Mouse (Mus musculus) limb, embryonic 14.5 days (tissue): ENCODE measurements around the gene Gm49405. TPM values are rescaled to one million over a fixed set of nuclear protein-coding genes. Genes with fewer than 3 reads are reported as not detected.

Experiments used
- ATAC-seq: fragments of 200-750 bp; cut with Nextera tagmentation; 2 replicates; pipeline ENCODE4 v1.8.0; 2017; ENCODE audit warnings: low read depth, moderate number of reproducible peaks, moderate TSS enrichment; ENCODE audit not compliant: low FRiP score
- DNase-seq: peaks from one replicate; pipeline ENCODE4 v3.0.0-alpha.2; 2015; ENCODE audit warnings: low spot score
- H3K27ac ChIP-seq: fragments of 300-500 bp; sonication (generic); replicated peaks from 2 replicates; pipeline ENCODE4 v1.5.1; 2014; ENCODE audit warnings: low read depth, mild to moderate bottlenecking, low read length, moderate library complexity, mixed read lengths
- H3K27me3 ChIP-seq: fragments of 300-500 bp; sonication (generic); 2 replicates; pipeline ENCODE4 v1.6.1; 2014; ENCODE audit warnings: low read length, mixed read lengths; ENCODE audit not compliant: control insufficient read depth, insufficient read depth
- H3K36me3 ChIP-seq: fragments of 300-500 bp; sonication (generic); 2 replicates; pipeline ENCODE4 v1.6.1; 2014; ENCODE audit warnings: mild to moderate bottlenecking, low read length, moderate library complexity, mixed read lengths; ENCODE audit not compliant: control insufficient read depth, insufficient read depth
- H3K4me1 ChIP-seq: fragments of 300-500 bp; sonication (generic); 2 replicates; pipeline ENCODE4 v1.6.1; 2014; ENCODE audit warnings: antibody characterized with exemption, low read length, mixed read lengths; ENCODE audit not compliant: control insufficient read depth, insufficient read depth
- H3K4me2 ChIP-seq: fragments of 300-500 bp; sonication (generic); replicated peaks from 2 replicates; pipeline ENCODE4 v1.6.1; 2014; ENCODE audit warnings: low read depth, mild to moderate bottlenecking, low read length, moderate library complexity; ENCODE audit not compliant: severe bottlenecking
- H3K4me3 ChIP-seq: fragments of 300-500 bp; sonication (generic); replicated peaks from 2 replicates; pipeline ENCODE4 v1.5.1; 2014; ENCODE audit warnings: low read length
- H3K9ac ChIP-seq: fragments of 300-500 bp; sonication (generic); 2 replicates; pipeline ENCODE4 v1.6.1; 2014; ENCODE audit warnings: mild to moderate bottlenecking, low read depth, low read length, moderate library complexity; ENCODE audit not compliant: severe bottlenecking
- H3K9me3 ChIP-seq: fragments of 300-500 bp; sonication (generic); 2 replicates; pipeline ENCODE4 v1.6.1; 2016; ENCODE audit warnings: low read length; ENCODE audit not compliant: control insufficient read depth
- POLR2A ChIP-seq: fragments of 200-500 bp; IDR thresholded peaks from 2 replicates; pipeline ENCODE4 v1.8.0; 2012; ENCODE audit warnings: inconsistent platforms, mild to moderate bottlenecking, moderate library complexity, borderline replicate concordance; ENCODE audit not compliant: insufficient read depth, insufficient read length; ENCODE audit errors: extremely low read depth
- WGBS: fragments of 180-500 bp; shearing (Covaris S2); extraction: QIAGEN DNeasy Blood & Tissue Kit; methylation state at CpG from one replicate; pipeline ENCODE4 v1.1.7; 2014; 5-methylcytosine and 5-hydroxymethylcytosine counted together
- polyA plus RNA-seq, 2 experiments: library from polyadenylated mRNA; depleted of rRNA in 1 of 2; stranded (reverse) in 1 of 2; unstranded in 1 of 2; fragments of >200 nt; fragmentation: Nextera tagmentation in 1 of 2; extraction: Ambion mirVana in 1 of 2; gene quantifications; 2 replicates each; pipeline versions ENCODE4 v1.2.1 to v1.2.3; 2012 to 2014

The Gm49405 gene
- polyA plus RNA-seq, 2 experiments: 2.3 to 7.0 TPM

GRCm38 (mm10) chr19:3995505-3995904 is 4.9 kb upstream of the Gm49405 start:
- peaks cover 4% of the 10 kb centered on the region; the same call in 1 of the 2 replicates for H3K4me1 ChIP-seq
- H3K27me3 ChIP-seq: no peaks in the 10 kb centered on the region
- no peaks in the 10 kb centered on the region for H3K36me3 ChIP-seq
- TF ChIP-seq POLR2A: no peak
- H3K4me3 ChIP-seq: no peak overlapping the region
- DNase-seq (no peak), ATAC-seq (no peak)
- no peak overlapping the region for H3K9ac ChIP-seq
- H3K9me3 ChIP-seq: no peaks in the 10 kb centered on the region
- no peak overlapping the region for H3K27ac ChIP-seq
- H3K4me2 ChIP-seq: no peak overlapping the region
- WGBS: 91% methylated on average over 3 of the region's 3 CpGs

- TF ChIP-seq POLR2A: no peak
- H3K27ac ChIP-seq: no peak overlapping the region
- DNase-seq (no peak), ATAC-seq (no peak)
- no peak overlapping the region for H3K4me2 ChIP-seq
- peaks cover 7% of the 10 kb centered on the region for H3K4me1 ChIP-seq
- no peak overlapping the region for H3K4me3 ChIP-seq
- WGBS: 63% methylated on average over 7 of the region's 7 CpGs
- H3K9ac ChIP-seq: no peak overlapping the region
- H3K36me3 ChIP-seq: no peaks in the 10 kb centered on the region
- no peaks in the 10 kb centered on the region for H3K9me3 ChIP-seq
- no peaks in the 10 kb centered on the region for H3K27me3 ChIP-seq
These were observed 4.3 kb upstream of the Gm49405 start for GRCm38 (mm10) chr19:3996106-3996505.

- Histone ChIP-seq H3K27ac (no peak overlapping the region), H3K4me3 (no peak overlapping the region), H3K36me3 (no peaks in the 10 kb centered on the region), H3K27me3 (no peaks in the 10 kb centered on the region), H3K9me3 (no peaks in the 10 kb centered on the region), H3K4me1 (peaks cover 12% of the 10 kb centered on the region), H3K9ac (no peak overlapping the region), H3K4me2 (no peak overlapping the region)
- no peak for TF ChIP-seq POLR2A
- no peak for DNase-seq
- ATAC-seq: no peak
- WGBS: 75% methylated on average over 8 of the region's 8 CpGs
These were observed 3.7 kb upstream of the Gm49405 start for GRCm38 (mm10) chr19:3996747-3997146.

GRCm38 (mm10) chr19:3997231-3997630 is 3.2 kb upstream of the Gm49405 start:
- WGBS: 64% methylated on average over 8 of the region's 8 CpGs
- no peaks in the 10 kb centered on the region for H3K36me3 ChIP-seq
- H3K4me2 ChIP-seq: no peak overlapping the region
- DNase-seq: no peak
- no peaks in the 10 kb centered on the region for H3K9me3 ChIP-seq
- H3K4me1 ChIP-seq: peaks cover 12% of the 10 kb centered on the region
- H3K27ac ChIP-seq: no peak overlapping the region
- no peak for TF ChIP-seq POLR2A
- no peaks in the 10 kb centered on the region for H3K27me3 ChIP-seq
- no peak overlapping the region for H3K9ac ChIP-seq
- H3K4me3 ChIP-seq: no peak overlapping the region
- ATAC-seq: no peak

- H3K36me3 ChIP-seq: no peaks in the 10 kb centered on the region
- 68% methylated on average over 8 of the region's 8 CpGs for WGBS
- H3K4me2 ChIP-seq: no peak overlapping the region
- H3K9ac ChIP-seq: no peak overlapping the region
- H3K27ac ChIP-seq: no peak overlapping the region
- H3K9me3 ChIP-seq: no peaks in the 10 kb centered on the region
- TF ChIP-seq POLR2A: no peak
- DNase-seq: no peak
- H3K4me1 ChIP-seq: peaks cover 12% of the 10 kb centered on the region
- ATAC-seq: no peak
- no peak overlapping the region for H3K4me3 ChIP-seq
- H3K27me3 ChIP-seq: no peaks in the 10 kb centered on the region
These were observed 2.1 kb upstream of the Gm49405 start for GRCm38 (mm10) chr19:3998335-3998734.
